Mouse (Mus musculus): ENCODE data around the gene Tbc1d22b. TPM values are rescaled to one million over a fixed set of nuclear protein-coding genes. Genes with fewer than 3 reads are reported as not detected.
"Not testable (repeated sequence)": the region's sequence is repeated elsewhere in the genome, so short reads cannot be mapped to it uniquely, and the experiment has no call there.

Gene Tbc1d22b
- polyA plus RNA-seq, 1 experiment from 2014 or later: 24.6 TPM

- H3K9me3 ChIP-seq (replicated peaks); H3K27me3 ChIP-seq; H3K27ac ChIP-seq; ATAC-seq (ENCODE audit: low FRiP score); H3K4me2 ChIP-seq (replicated peaks); H3K4me3 ChIP-seq; H3K9ac ChIP-seq; H3K36me3 ChIP-seq: not testable (repeated sequence)
- H3K4me1 ChIP-seq: peaks cover 32% of the 10 kb centered on the region
- WGBS: 90% methylated on average over 5 of the region's 5 CpGs
Observed at GRCm38 (mm10) chr17:29613453-29613852, 63.9 kb downstream of the Tbc1d22b start.

GRCm38 (mm10) chr17:29614115-29615023 is 64.8 kb downstream of the Tbc1d22b start, which contains the start of the genes Rnf8 and Gm28043:
Rnf8 (plus strand) TSS chr17:29614790.
Gm28043 (plus strand) TSS chr17:29614876.
- no peaks in the 10 kb centered on the region for H3K9me3 ChIP-seq (replicated peaks)
- H3K27ac ChIP-seq: peak within 1 kb of the TSS; percentile 96
- 0 out of 2 replicates have a peak, but pooled peaks cover 3% of the 10 kb centered on the region for H3K27me3 ChIP-seq
- H3K4me2 ChIP-seq (replicated peaks): peak within 1 kb of the TSS; percentile 68
- H3K4me3 ChIP-seq: peak within 1 kb of the TSS; percentile 98
- ATAC-seq (ENCODE audit: low FRiP score): peak; percentile 88
- peaks cover 10% of the 10 kb centered on the region for H3K36me3 ChIP-seq
- WGBS: 2% methylated on average over 52 of the region's 52 CpGs
- peaks cover 32% of the 10 kb centered on the region for H3K4me1 ChIP-seq
- peak within 1 kb of the TSS; percentile 99 for H3K9ac ChIP-seq

GRCm38 (mm10) chr17:29615024-29615551 is 65.5 kb downstream of the Tbc1d22b start:
- ATAC-seq (ENCODE audit: low FRiP score): peak; percentile 74
- under 1% methylated on average over 42 of the region's 43 CpGs for WGBS

GRCm38 (mm10) chr17:29615616-29616015 is 66.0 kb downstream of the Tbc1d22b start:
- Histone ChIP-seq H3K27ac (peak overlapping the region; percentile 96; the same call in 1 of the 2 replicates), H3K4me3 (peak overlapping the region; percentile 98), H3K4me1 (peaks cover 32% of the 10 kb centered on the region), H3K9ac (peak overlapping the region; percentile 99), H3K4me2 (replicated peaks) (peak overlapping the region; percentile 68), H3K27me3 (0 out of 2 replicates have a peak, but pooled peaks cover 3% of the 10 kb centered on the region), H3K9me3 (replicated peaks) (no peaks in the 10 kb centered on the region), H3K36me3 (peaks cover 18% of the 10 kb centered on the region)
- WGBS: 11% methylated on average over 4 of the region's 4 CpGs
- ATAC-seq (ENCODE audit: low FRiP score): no peak

More at GRCm38 (mm10) chr17:29615024-29615551, 65.5 kb downstream of the Tbc1d22b start:
- Histone ChIP-seq H3K4me1 (peaks cover 32% of the 10 kb centered on the region), H3K27ac (peak overlapping the region; percentile 96), H3K4me3 (peak overlapping the region; percentile 98), H3K27me3 (0 out of 2 replicates have a peak, but pooled peaks cover 3% of the 10 kb centered on the region), H3K36me3 (peaks cover 17% of the 10 kb centered on the region), H3K9me3 (replicated peaks) (no peaks in the 10 kb centered on the region), H3K4me2 (replicated peaks) (peak overlapping the region; percentile 68), H3K9ac (peak overlapping the region; percentile 99)

- peaks cover 54% of the 10 kb centered on the region for H3K36me3 ChIP-seq
- H3K4me3 ChIP-seq: no peak overlapping the region
- H3K27me3 ChIP-seq: no peaks in the 10 kb centered on the region
- no peaks in the 10 kb centered on the region for H3K9me3 ChIP-seq (replicated peaks)
- peaks cover 30% of the 10 kb centered on the region for H3K4me1 ChIP-seq
- no peak overlapping the region for H3K9ac ChIP-seq
- no peak for ATAC-seq (ENCODE audit: low FRiP score)
- no peak overlapping the region for H3K4me2 ChIP-seq (replicated peaks)
- WGBS: 88% methylated on average over 3 of the region's 3 CpGs
- H3K27ac ChIP-seq: no peak overlapping the region
Observed at GRCm38 (mm10) chr17:29619231-29619630, 69.6 kb downstream of the Tbc1d22b start.

- Histone ChIP-seq H3K27me3 (no peaks in the 10 kb centered on the region), H3K4me3 (no peak overlapping the region), H3K36me3 (peaks cover 93% of the 10 kb centered on the region), H3K4me2 (replicated peaks) (no peak overlapping the region), H3K4me1 (no peaks in the 10 kb centered on the region), H3K9ac (no peak overlapping the region), H3K27ac (no peak overlapping the region), H3K9me3 (replicated peaks) (no peaks in the 10 kb centered on the region)
- WGBS: 95% methylated on average over 8 of the region's 8 CpGs
- no peak for ATAC-seq (ENCODE audit: low FRiP score)
Observed at GRCm38 (mm10) chr17:29623488-29623887, 73.9 kb downstream of the Tbc1d22b start.

GRCm38 (mm10) chr17:29627285-29627684 is 77.7 kb downstream of the Tbc1d22b start:
- no peak for ATAC-seq (ENCODE audit: low FRiP score)
- 90% methylated on average over 9 of the region's 9 CpGs for WGBS
- Histone ChIP-seq H3K9me3 (replicated peaks) (no peaks in the 10 kb centered on the region), H3K4me2 (replicated peaks) (no peak overlapping the region), H3K4me3 (no peak overlapping the region), H3K9ac (no peak overlapping the region), H3K4me1 (no peaks in the 10 kb centered on the region), H3K27me3 (no peaks in the 10 kb centered on the region), H3K27ac (no peak overlapping the region), H3K36me3 (peaks cover 95% of the 10 kb centered on the region)

- WGBS: 87% methylated on average over 5 of the region's 5 CpGs
- H3K4me1 ChIP-seq: no peaks in the 10 kb centered on the region
- no peak overlapping the region for H3K27ac ChIP-seq
- H3K27me3 ChIP-seq: no peaks in the 10 kb centered on the region
- H3K4me2 ChIP-seq (replicated peaks): no peak overlapping the region
- ATAC-seq (ENCODE audit: low FRiP score): no peak
- H3K9me3 ChIP-seq (replicated peaks): no peaks in the 10 kb centered on the region
- H3K36me3 ChIP-seq: peaks cover 87% of the 10 kb centered on the region
- H3K9ac ChIP-seq: no peak overlapping the region
- H3K4me3 ChIP-seq: no peak overlapping the region
Observed at GRCm38 (mm10) chr17:29628946-29629345, 79.4 kb downstream of the Tbc1d22b start.

GRCm38 (mm10) chr17:29629620-29630019 is 80.0 kb downstream of the Tbc1d22b start:
- 92% methylated on average over 5 of the region's 5 CpGs for WGBS
- peaks cover 87% of the 10 kb centered on the region for H3K36me3 ChIP-seq

GRCm38 (mm10) chr17:29632312-29632711 is 82.7 kb downstream of the Tbc1d22b start:
- Histone ChIP-seq H3K9me3 (replicated peaks) (no peaks in the 10 kb centered on the region), H3K4me1 (no peaks in the 10 kb centered on the region), H3K9ac (no peak overlapping the region), H3K27me3 (no peaks in the 10 kb centered on the region), H3K4me3 (no peak overlapping the region), H3K4me2 (replicated peaks) (no peak overlapping the region), H3K36me3 (peaks cover 88% of the 10 kb centered on the region), H3K27ac (no peak overlapping the region)
- 96% methylated on average over 11 of the region's 11 CpGs for WGBS
- ATAC-seq (ENCODE audit: low FRiP score): no peak

More at GRCm38 (mm10) chr17:29629620-29630019, 80.0 kb downstream of the Tbc1d22b start:
- H3K4me3 ChIP-seq: no peak overlapping the region
- no peaks in the 10 kb centered on the region for H3K4me1 ChIP-seq
- no peak overlapping the region for H3K27ac ChIP-seq
- no peak for ATAC-seq (ENCODE audit: low FRiP score)
- no peaks in the 10 kb centered on the region for H3K9me3 ChIP-seq (replicated peaks)
- H3K9ac ChIP-seq: no peak overlapping the region
- no peak overlapping the region for H3K4me2 ChIP-seq (replicated peaks)
- H3K27me3 ChIP-seq: no peaks in the 10 kb centered on the region

- H3K4me1 ChIP-seq: no peaks in the 10 kb centered on the region
- H3K27me3 ChIP-seq: no peaks in the 10 kb centered on the region
- no peak overlapping the region for H3K9ac ChIP-seq
- H3K9me3 ChIP-seq (replicated peaks): no peaks in the 10 kb centered on the region
- no peak for ATAC-seq (ENCODE audit: low FRiP score)
- 89% methylated on average over 8 of the region's 8 CpGs for WGBS
- H3K4me2 ChIP-seq (replicated peaks): no peak overlapping the region
- no peak overlapping the region for H3K27ac ChIP-seq
- no peak overlapping the region for H3K4me3 ChIP-seq
- H3K36me3 ChIP-seq: peaks cover 84% of the 10 kb centered on the region
Observed at GRCm38 (mm10) chr17:29635492-29635891, 85.9 kb downstream of the Tbc1d22b start.

- H3K9me3 ChIP-seq (replicated peaks): no peaks in the 10 kb centered on the region
- WGBS: 80% methylated on average over 5 of the region's 5 CpGs
- no peak overlapping the region for H3K27ac ChIP-seq
- H3K36me3 ChIP-seq: peaks cover 84% of the 10 kb centered on the region
- H3K27me3 ChIP-seq: no peaks in the 10 kb centered on the region
- H3K4me2 ChIP-seq (replicated peaks): no peak overlapping the region
- no peak overlapping the region; the same call in 1 of the 2 replicates for H3K9ac ChIP-seq
- H3K4me1 ChIP-seq: no peaks in the 10 kb centered on the region
- H3K4me3 ChIP-seq: no peak overlapping the region
- ATAC-seq (ENCODE audit: low FRiP score): no peak
Observed at GRCm38 (mm10) chr17:29636118-29636517, 86.5 kb downstream of the Tbc1d22b start.

Data from hindbrain, embryonic 12.5 days (tissue).